Mouse (Mus musculus) heart, adult 2 months (tissue): ENCODE results near the gene Avl9. TPM values are rescaled to one million over a fixed set of nuclear protein-coding genes. Genes with fewer than 3 reads are reported as not detected.

Source experiments
- DNase-seq, 2 experiments: peaks; one replicate each; pipeline ENCODE4 v3.0.0; 2021
- H3K27ac ChIP-seq: fragments of 200-600 bp; 2 replicates; pipeline ENCODE4 v1.8.1; 2022
- H3K27me3 ChIP-seq: fragments of 200-500 bp; 2 replicates; pipeline ENCODE4 v1.6.1; 2012; ENCODE audit warnings: mild to moderate bottlenecking, low read length, inconsistent platforms, mixed read lengths; ENCODE audit not compliant: control insufficient read depth, insufficient read depth
- H3K36me3 ChIP-seq: fragments of 200-500 bp; 2 replicates; pipeline ENCODE4 v1.6.1; 2012; ENCODE audit warnings: low read length, inconsistent platforms; ENCODE audit not compliant: control insufficient read depth, insufficient read depth
- H3K4me1 ChIP-seq: fragments of 200-500 bp; 2 replicates; pipeline ENCODE4 v1.6.1; 2011; ENCODE audit warnings: low read length; ENCODE audit not compliant: control insufficient read depth, insufficient read depth
- H3K4me3 ChIP-seq: fragments of 200-600 bp; 2 replicates; pipeline ENCODE4 v1.8.1; 2022
- H3K79me2 ChIP-seq: fragments of 200-500 bp; replicated peaks from 2 replicates; pipeline ENCODE4 v1.6.1; 2012; ENCODE audit warnings: mild to moderate bottlenecking, inconsistent platforms, low read length, moderate library complexity, mixed read lengths; ENCODE audit not compliant: control insufficient read depth, insufficient read depth
- H3K9ac ChIP-seq: fragments of 200-500 bp; 2 replicates; pipeline ENCODE4 v1.6.1; 2012; ENCODE audit warnings: low read depth, mild to moderate bottlenecking, control low read depth, inconsistent platforms, low read length, mixed read lengths
- CTCF ChIP-seq: fragments of 200-600 bp; IDR thresholded peaks from 2 replicates; pipeline ENCODE4 v1.8.1; 2022; ENCODE audit warnings: antibody characterized with exemption, mild to moderate bottlenecking, moderate library complexity
- EP300 ChIP-seq: fragments of 200-500 bp; IDR thresholded peaks from 2 replicates; pipeline ENCODE4 v1.6.1; 2011; ENCODE audit warnings: low read depth, low read length, control low read depth; ENCODE audit not compliant: insufficient read depth
- POLR2A ChIP-seq: fragments of 200-500 bp; IDR thresholded peaks from 2 replicates; pipeline ENCODE4 v1.6.1; 2011; ENCODE audit warnings: mild to moderate bottlenecking, low read depth, low read length, control low read depth; ENCODE audit not compliant: insufficient read depth
- WGBS: fragments of 180-500 bp; shearing (Covaris S2); methylation state at CpG from one replicate; pipeline ENCODE4 v1.1.7; 2018; 5-methylcytosine and 5-hydroxymethylcytosine counted together
- intact Hi-C: fragments of 180-260 bp; cut with DNase I; formaldehyde crosslinking; loops from one replicate; pipeline ENCODE4 v1.15.1; 2025
- polyA plus RNA-seq: library from polyadenylated mRNA; depleted of rRNA; stranded (reverse); fragments of >200 nt; gene quantifications from 2 replicates; pipeline ENCODE4 v1.2.3, GENCODE M21; 2012
- total RNA-seq, 2 experiments: library from RNA; stranded (reverse); gene quantifications; 2 replicates each; pipeline ENCODE4 v1.2.3; 2021

Avl9 gene
- total and polyA plus RNA-seq, 3 experiments: 2.0 to 6.9 (median 5.8) TPM

- TF ChIP-seq EP300 (no peak), CTCF (no peak), POLR2A (no peak)
- Histone ChIP-seq H3K36me3 (peaks cover 50% of the 10 kb centered on the region), H3K4me1 (peaks cover 12% of the 10 kb centered on the region), H3K4me3 (no peak overlapping the region), H3K27me3 (no peaks in the 10 kb centered on the region), H3K9ac (no peak overlapping the region), H3K27ac (no peak overlapping the region), H3K79me2 (peaks cover 13% of the 10 kb centered on the region)
- intact Hi-C loops: no loop called here
- DNase-seq: no peak
- 68% methylated on average over 4 of the region's 4 CpGs for WGBS
These were observed 69.0 kb downstream of the Avl9 start for GRCm38 (mm10) chr6:56783561-56784272.

- TF ChIP-seq CTCF (no peak), POLR2A (no peak), EP300 (no peak)
- Histone ChIP-seq H3K4me1 (peaks cover 16% of the 10 kb centered on the region), H3K27me3 (no peaks in the 10 kb centered on the region), H3K36me3 (peaks cover 52% of the 10 kb centered on the region), H3K4me3 (no peak overlapping the region), H3K79me2 (peaks cover 13% of the 10 kb centered on the region), H3K9ac (no peak overlapping the region), H3K27ac (no peak overlapping the region)
- no peak for DNase-seq
- intact Hi-C loops: no loop called here
- 41% methylated on average over 5 of the region's 5 CpGs for WGBS
These were observed 70.4 kb downstream of the Avl9 start for GRCm38 (mm10) chr6:56785068-56785467.

- 39% methylated on average over 2 of the region's 2 CpGs for WGBS
- H3K4me3 ChIP-seq: no peak overlapping the region
- peaks cover 12% of the 10 kb centered on the region for H3K4me1 ChIP-seq
- no peak overlapping the region for H3K27ac ChIP-seq
- no peak overlapping the region for H3K9ac ChIP-seq
- DNase-seq: no peak
- peaks cover 54% of the 10 kb centered on the region for H3K36me3 ChIP-seq
- TF ChIP-seq CTCF (no peak), EP300 (no peak), POLR2A (no peak)
- H3K79me2 ChIP-seq: peaks cover 11% of the 10 kb centered on the region
- intact Hi-C loops: no loop called here
- no peaks in the 10 kb centered on the region for H3K27me3 ChIP-seq
These were observed 73.0 kb downstream of the Avl9 start for GRCm38 (mm10) chr6:56787668-56788067.

- peaks cover 17% of the 10 kb centered on the region for H3K4me1 ChIP-seq
- TF ChIP-seq EP300 (no peak), POLR2A (no peak), CTCF (no peak)
- peaks cover 59% of the 10 kb centered on the region for H3K36me3 ChIP-seq
- no peak for DNase-seq
- H3K9ac ChIP-seq: no peak overlapping the region
- H3K27me3 ChIP-seq: no peaks in the 10 kb centered on the region
- peaks cover 15% of the 10 kb centered on the region for H3K79me2 ChIP-seq
- intact Hi-C loops: no loop called here
- no peak overlapping the region for H3K4me3 ChIP-seq
- H3K27ac ChIP-seq: no peak overlapping the region
- WGBS: 24% methylated on average over 3 of the region's 3 CpGs
These were observed 74.6 kb downstream of the Avl9 start for GRCm38 (mm10) chr6:56789336-56789735.

GRCm38 (mm10) chr6:56794834-56795233 is 80.1 kb downstream of the Avl9 start:
- DNase-seq: no peak
- Histone ChIP-seq H3K9ac (no peak overlapping the region), H3K27me3 (no peaks in the 10 kb centered on the region), H3K36me3 (peaks cover 35% of the 10 kb centered on the region), H3K4me3 (peak overlapping the region; percentile 81), H3K4me1 (peaks cover 15% of the 10 kb centered on the region), H3K27ac (0 out of 2 replicates have a peak overlapping the region, but pooled peaks have one; percentile 8), H3K79me2 (peaks cover 10% of the 10 kb centered on the region)
- intact Hi-C loops: loop anchor here (5.0 kb wide), 1 partner anchor 127 kb away; the partner anchor contains the start of genes Nt5c3 and Vmn1r4
- TF ChIP-seq CTCF: no peak
- TF ChIP-seq POLR2A: no peak
- no peak for TF ChIP-seq EP300
- WGBS: 42% methylated on average over 5 of the region's 5 CpGs

GRCm38 (mm10) chr6:56796232-56796631 is 81.5 kb downstream of the Avl9 start:
- H3K36me3 ChIP-seq: peaks cover 30% of the 10 kb centered on the region
- no peak for DNase-seq
- peaks cover 15% of the 10 kb centered on the region for H3K4me1 ChIP-seq
- under 1% methylated on average over 8 of the region's 8 CpGs for WGBS
- H3K27ac ChIP-seq: peak overlapping the region; percentile 99
- peaks cover 9% of the 10 kb centered on the region for H3K79me2 ChIP-seq
- peak overlapping the region; percentile 50; the same call in 1 of the 2 replicates for H3K9ac ChIP-seq
- TF ChIP-seq CTCF (no peak), POLR2A (no peak)
- H3K4me3 ChIP-seq: peak overlapping the region; percentile 81
- no peaks in the 10 kb centered on the region for H3K27me3 ChIP-seq
- intact Hi-C loops: loop anchor here (2.0 to 5.0 kb wide), 3 partner anchors 37 to 126 kb away; partner anchors contain the start of genes Fkbp9, Nt5c3 and Vmn1r4
